Mouse (Mus musculus) testis, adult 2 months (tissue): ENCODE results near the gene Slc43a2.

ENCODE experiments used
- CTCF ChIP-seq: fragments of 200-500 bp; IDR thresholded peaks from 2 replicates; pipeline ENCODE4 v1.5.1; 2012; ENCODE audit warnings: low read depth, mild to moderate bottlenecking, inconsistent platforms, low read length, moderate library complexity; ENCODE audit not compliant: control insufficient read depth, insufficient read depth, insufficient replicate concordance
- POLR2A ChIP-seq: fragments of 200-500 bp; IDR thresholded peaks from 2 replicates; pipeline ENCODE4 v1.6.1; 2012; ENCODE audit warnings: low read depth, mild to moderate bottlenecking, inconsistent platforms, low read length, moderate library complexity; ENCODE audit not compliant: control insufficient read depth

- TF ChIP-seq POLR2A, result no peak
- TF ChIP-seq CTCF, result no peak
Measured at GRCm38 (mm10) chr11:75494296-75495049, 37.0 kb upstream of the Slc43a2 start.
